Mouse (Mus musculus) lung, adult 2 months (tissue): ENCODE results near the gene Ptprm. TPM values are rescaled to one million over a fixed set of nuclear protein-coding genes. Genes with fewer than 3 reads are reported as not detected.
A peak's percentile ranks its signal among the peaks of the same experiment; 100 is the strongest.

Source experiments
- DNase-seq: peaks from one replicate; pipeline ENCODE4 v3.0.0; 2022
- H3K4me1 ChIP-seq: fragments of 200-500 bp; 2 replicates; pipeline ENCODE4 v1.6.1; 2011; ENCODE audit warnings: low read length; ENCODE audit not compliant: control insufficient read depth, insufficient read depth
- H3K4me3 ChIP-seq: fragments of 200-500 bp; replicated peaks from 2 replicates; pipeline ENCODE3; 2011; ENCODE audit warnings: low read depth, mild to moderate bottlenecking, control low read depth, low read length; ENCODE audit errors: extremely low read depth
- CTCF ChIP-seq: fragments of 200-500 bp; IDR thresholded peaks from 2 replicates; pipeline ENCODE4 v1.5.1; 2011; ENCODE audit warnings: mild to moderate bottlenecking, low read length, control low read depth; ENCODE audit not compliant: insufficient read depth
- POLR2A ChIP-seq: fragments of 200-500 bp; IDR thresholded peaks from 2 replicates; pipeline ENCODE4 v1.6.1; 2011; ENCODE audit warnings: low read depth, mild to moderate bottlenecking, control low read depth, low read length, borderline replicate concordance; ENCODE audit errors: extremely low read depth
- WGBS: fragments of 180-500 bp; shearing (Covaris S2); methylation state at CpG from one replicate; pipeline ENCODE4 v1.1.7; 2018; 5-methylcytosine and 5-hydroxymethylcytosine counted together
- polyA plus RNA-seq: library from polyadenylated mRNA; depleted of rRNA; stranded (reverse); fragments of >200 nt; gene quantifications from 2 replicates; pipeline ENCODE4 v1.2.3, GENCODE M21; 2012

Gene Ptprm
- polyA plus RNA-seq, 1 experiment, result 69.9 TPM

GRCm38 (mm10) chr17:67362131-67362530 is 7.9 kb upstream of the Ptprm start:
- 89% methylated on average over 6 of the region's 6 CpGs for WGBS
- TF ChIP-seq POLR2A, result no peak
- TF ChIP-seq CTCF, result no peak
- no peak overlapping the region for H3K4me3 ChIP-seq
- DNase-seq, result no peak
- H3K4me1 ChIP-seq, result no peaks in the 10 kb centered on the region

- 44% methylated on average over 3 of the region's 3 CpGs for WGBS
- no peak overlapping the region for H3K4me3 ChIP-seq
Measured at GRCm38 (mm10) chr17:67360606-67361005, 6.3 kb upstream of the Ptprm start.

GRCm38 (mm10) chr17:67359578-67359977 is 5.3 kb upstream of the Ptprm start:
- TF ChIP-seq CTCF (no peak), POLR2A (no peak)
- DNase-seq, result no peak
- H3K4me1 ChIP-seq, result 0 out of 2 replicates have a peak, but pooled peaks cover 3% of the 10 kb centered on the region
- 87% methylated on average over 5 of the region's 5 CpGs for WGBS
- H3K4me3 ChIP-seq, result no peak overlapping the region

More at GRCm38 (mm10) chr17:67360606-67361005, 6.3 kb upstream of the Ptprm start:
- DNase-seq, result no peak
- no peak for TF ChIP-seq CTCF
- no peak for TF ChIP-seq POLR2A
- no peaks in the 10 kb centered on the region for H3K4me1 ChIP-seq

- 75% methylated on average over 7 of the region's 7 CpGs for WGBS
Measured at GRCm38 (mm10) chr17:67358541-67358940, 4.3 kb upstream of the Ptprm start.

DNA sequence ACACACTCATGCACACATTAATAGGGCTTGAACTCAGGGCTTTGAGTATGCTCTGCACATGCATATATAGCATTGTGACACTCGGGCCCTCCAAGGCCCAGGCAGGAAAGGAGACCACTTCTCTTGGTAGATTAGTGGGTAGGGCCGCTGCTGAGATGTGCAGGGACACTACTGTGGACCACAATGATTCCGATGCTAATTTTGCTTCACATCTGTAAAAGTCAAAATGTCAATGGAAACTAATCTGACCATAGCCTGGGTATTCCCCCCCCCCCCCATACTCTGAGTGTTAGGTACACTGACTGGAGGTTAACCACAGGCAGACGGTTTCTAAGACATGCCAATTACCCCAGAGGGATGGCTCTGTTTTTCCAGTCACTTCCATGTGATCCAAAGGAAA is 2.9 kb upstream of the Ptprm start:
- Histone ChIP-seq H3K4me1 (0 out of 2 replicates have a peak, but pooled peaks cover 3% of the 10 kb centered on the region), H3K4me3 (no peak overlapping the region)
- WGBS, result 83% methylated on average over 4 of the region's 4 CpGs
- no peak for DNase-seq
- TF ChIP-seq POLR2A (no peak), CTCF (no peak)

More at GRCm38 (mm10) chr17:67358541-67358940, 4.3 kb upstream of the Ptprm start:
- TF ChIP-seq CTCF (no peak), POLR2A (no peak)
- DNase-seq, result peak; percentile 44
- Histone ChIP-seq H3K4me1 (0 out of 2 replicates have a peak, but pooled peaks cover 3% of the 10 kb centered on the region), H3K4me3 (no peak overlapping the region)

DNA sequence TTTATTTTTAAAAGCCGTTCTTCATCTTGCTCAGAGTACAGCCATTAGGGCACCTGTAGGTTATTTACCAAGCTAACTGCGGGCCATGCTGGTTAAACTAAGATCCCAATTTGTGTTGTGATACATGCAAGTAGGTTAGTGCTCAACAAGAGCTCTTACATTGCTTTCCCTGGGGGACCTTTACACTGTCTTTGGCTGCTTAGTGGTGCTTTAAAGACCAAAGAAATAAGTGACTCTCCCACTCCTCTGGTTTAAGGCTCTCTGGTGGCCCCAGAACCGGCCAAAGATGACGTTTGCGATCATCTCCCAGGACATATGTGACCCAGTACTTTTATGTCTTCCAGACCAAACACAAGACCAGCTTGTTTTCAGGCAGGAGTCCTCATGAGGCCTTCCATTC is 994 bp upstream of the Ptprm start:
- DNase-seq, result no peak
- Histone ChIP-seq H3K4me3 (no peak overlapping the region), H3K4me1 (peaks cover 6% of the 10 kb centered on the region; the same call in 1 of the 2 replicates)
- WGBS, result 51% methylated on average over 5 of the region's 5 CpGs
- TF ChIP-seq POLR2A (no peak), CTCF (no peak)

GRCm38 (mm10) chr17:67353796-67354450 is 334 bp downstream of the Ptprm start:
- peak; percentile 73 for DNase-seq
- WGBS, result under 1% methylated on average over 61 of the region's 68 CpGs
- TF ChIP-seq POLR2A, result no peak
- TF ChIP-seq CTCF, result no peak
- H3K4me3 ChIP-seq, result peak overlapping the region; percentile 58
- H3K4me1 ChIP-seq, result peaks cover 6% of the 10 kb centered on the region; the same call in 1 of the 2 replicates

DNA sequence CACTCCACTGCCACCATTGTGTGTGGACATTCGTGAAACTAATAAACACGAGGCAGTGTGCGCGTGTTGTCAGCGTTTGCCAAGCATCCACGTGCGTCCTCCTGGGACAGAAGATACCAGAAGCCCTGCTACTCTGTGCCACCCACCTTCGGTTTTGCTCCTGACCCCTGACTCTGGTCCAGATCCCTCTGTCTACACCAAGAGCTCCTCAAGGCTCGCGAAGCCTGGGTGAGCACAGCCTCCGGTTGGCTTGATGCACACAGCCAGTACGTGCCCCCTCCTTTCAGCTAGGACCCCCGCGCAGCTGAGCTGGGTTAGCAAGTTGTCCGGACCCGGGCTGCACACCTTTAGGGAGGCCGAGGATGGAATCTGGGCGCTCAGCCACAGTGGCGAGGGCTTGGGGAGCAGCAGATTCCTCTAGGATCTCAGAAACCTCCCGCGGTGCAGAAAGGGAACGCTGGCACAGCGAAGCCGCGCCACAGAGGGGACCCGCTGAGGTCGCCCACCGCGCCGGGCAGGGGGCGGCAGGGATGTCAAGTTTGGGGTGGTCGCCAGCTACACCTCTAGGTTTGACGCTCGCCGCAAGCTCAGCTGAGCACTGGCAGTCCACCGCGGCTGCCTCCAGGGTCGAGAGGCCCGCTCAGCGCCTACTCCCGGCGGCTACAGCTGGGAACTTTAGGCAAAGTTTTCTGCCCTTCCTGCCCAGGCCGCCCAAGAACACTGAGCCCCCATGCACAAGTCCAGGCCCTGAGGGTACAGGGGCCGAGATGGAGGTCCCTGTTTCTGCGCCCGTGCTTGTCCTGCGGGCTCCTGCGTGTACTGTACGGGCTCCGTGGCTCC is 1.1 kb downstream of the Ptprm start:
- no peak for TF ChIP-seq POLR2A
- DNase-seq, result peak; percentile 80
- 3% methylated on average over 50 of the region's 50 CpGs for WGBS
- Histone ChIP-seq H3K4me3 (peak overlapping the region; percentile 58), H3K4me1 (peaks cover 6% of the 10 kb centered on the region; the same call in 1 of the 2 replicates)

DNA sequence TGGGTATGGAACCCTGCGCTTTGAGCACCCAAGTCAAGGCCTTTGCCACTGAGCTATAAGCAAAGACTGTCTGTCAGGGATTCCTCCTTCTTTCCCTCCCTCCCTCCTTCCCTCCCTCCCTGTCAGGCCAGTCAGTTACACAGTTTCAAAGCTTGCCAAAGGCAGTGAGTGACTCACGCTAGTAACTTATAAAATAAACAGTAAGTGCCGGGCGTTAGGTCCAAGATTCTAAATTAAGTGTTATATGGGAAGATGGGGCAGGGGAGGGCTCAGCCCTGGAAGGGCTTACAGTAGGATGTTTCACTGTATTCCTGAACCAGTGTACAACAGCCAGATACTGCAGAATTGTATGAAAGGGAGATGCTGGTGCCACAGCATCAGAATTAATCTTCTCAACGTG is 2.8 kb downstream of the Ptprm start:
- TF ChIP-seq POLR2A (no peak), CTCF (no peak)
- peak; percentile 25 for DNase-seq
- peaks cover 12% of the 10 kb centered on the region; the same call in 1 of the 2 replicates for H3K4me1 ChIP-seq
- WGBS, result 15% methylated on average over 5 of the region's 5 CpGs
- peak overlapping the region; percentile 6 for H3K4me3 ChIP-seq
